Mouse (Mus musculus) midbrain, embryonic 16.5 days (tissue): ENCODE results near the gene Dtx3. TPM values are rescaled to one million over a fixed set of nuclear protein-coding genes. Genes with fewer than 3 reads are reported as not detected.

Experiments used
- ATAC-seq: fragments of 200-750 bp; cut with Nextera tagmentation; 2 replicates; pipeline ENCODE4 v1.8.0; 2017; ENCODE audit warnings: moderate TSS enrichment
- H3K27ac ChIP-seq: fragments of 300-500 bp; sonication (generic); 2 replicates; pipeline ENCODE4 v1.5.1; 2014; ENCODE audit warnings: mild to moderate bottlenecking, low read length, mixed read lengths
- H3K27me3 ChIP-seq: fragments of 300-500 bp; sonication (generic); 2 replicates; pipeline ENCODE4 v1.6.1; 2014; ENCODE audit warnings: low read depth, low read length, mixed read lengths; ENCODE audit not compliant: control insufficient read depth, insufficient read depth
- H3K36me3 ChIP-seq: fragments of 300-500 bp; sonication (generic); 2 replicates; pipeline ENCODE4 v1.6.1; 2014; ENCODE audit warnings: mild to moderate bottlenecking, low read length, moderate library complexity, mixed read lengths; ENCODE audit not compliant: control insufficient read depth, insufficient read depth
- H3K4me1 ChIP-seq: fragments of 300-500 bp; sonication (generic); 2 replicates; pipeline ENCODE4 v1.6.1; 2014; ENCODE audit warnings: mild to moderate bottlenecking, low read length, mixed read lengths; ENCODE audit not compliant: control insufficient read depth, insufficient read depth
- H3K4me2 ChIP-seq: fragments of 300-500 bp; sonication (generic); 2 replicates; pipeline ENCODE4 v1.6.1; 2014; ENCODE audit warnings: mild to moderate bottlenecking, low read length, mixed read lengths
- H3K4me3 ChIP-seq: fragments of 300-500 bp; sonication (generic); 2 replicates; pipeline ENCODE4 v1.5.1; 2014; ENCODE audit warnings: low read depth, mild to moderate bottlenecking, low read length, moderate library complexity, mixed read lengths
- H3K9ac ChIP-seq: fragments of 300-500 bp; sonication (generic); 2 replicates; pipeline ENCODE4 v1.6.1; 2014; ENCODE audit warnings: low read depth, low read length, mixed read lengths
- H3K9me3 ChIP-seq: fragments of 300-500 bp; sonication (generic); replicated peaks from 2 replicates; pipeline ENCODE4 v1.6.1; 2014; ENCODE audit warnings: mild to moderate bottlenecking, low read length, mixed read lengths; ENCODE audit not compliant: control insufficient read depth, poor library complexity, severe bottlenecking
- WGBS: fragments of 180-500 bp; shearing (Covaris S2); extraction: QIAGEN DNeasy Blood & Tissue Kit; methylation state at CpG from one replicate; pipeline ENCODE4 v1.1.7; 2014; 5-methylcytosine and 5-hydroxymethylcytosine counted together
- polyA plus RNA-seq: library from polyadenylated mRNA; unstranded; fragments of >200 nt; fragmentation: Nextera tagmentation; extraction: Ambion mirVana; gene quantifications from 2 replicates; pipeline ENCODE4 v1.2.1, GENCODE M21; 2015

The Dtx3 gene
- polyA plus RNA-seq, 1 experiment from 2014 or later: 255 TPM

DNA sequence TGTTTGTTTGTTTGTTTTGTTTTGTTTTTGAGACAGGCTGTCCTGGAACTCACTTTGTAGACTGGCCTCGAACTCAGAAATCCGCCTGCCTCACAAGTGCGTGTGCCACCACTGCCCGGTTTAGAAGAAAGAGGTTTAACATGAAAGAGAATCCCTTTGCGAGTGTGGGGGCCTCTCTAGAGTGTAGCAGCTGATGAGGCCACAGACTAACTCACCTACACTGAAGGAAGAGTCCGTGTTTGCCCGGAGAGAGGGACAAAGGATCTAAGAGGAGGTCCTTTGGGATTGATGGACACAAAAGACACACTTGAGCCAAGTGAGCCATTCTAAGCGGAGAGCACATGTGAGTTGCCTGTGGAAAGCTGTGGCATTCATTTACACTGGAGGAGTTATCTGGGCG is 18.3 kb downstream of the Dtx3 start:
- H3K9ac ChIP-seq: no peak overlapping the region
- 15% methylated on average over 9 of the region's 9 CpGs for WGBS
- no peak for ATAC-seq
- H3K4me3 ChIP-seq: no peak overlapping the region
- peaks cover 37% of the 10 kb centered on the region for H3K27me3 ChIP-seq
- H3K36me3 ChIP-seq: peaks cover 2% of the 10 kb centered on the region; the same call in 1 of the 2 replicates
- H3K4me2 ChIP-seq: peak overlapping the region; percentile 45; the same call in 1 of the 2 replicates
- H3K9me3 ChIP-seq: no peaks in the 10 kb centered on the region
- H3K4me1 ChIP-seq: peaks cover 11% of the 10 kb centered on the region
- H3K27ac ChIP-seq: no peak overlapping the region

GRCm38 (mm10) chr10:127176756-127177155 is 18.8 kb downstream of the Dtx3 start:
- no peak for ATAC-seq
- peaks cover 11% of the 10 kb centered on the region for H3K4me1 ChIP-seq
- H3K36me3 ChIP-seq: peaks cover 6% of the 10 kb centered on the region; the same call in 1 of the 2 replicates
- H3K27ac ChIP-seq: no peak overlapping the region
- H3K4me3 ChIP-seq: no peak overlapping the region
- peaks cover 41% of the 10 kb centered on the region for H3K27me3 ChIP-seq
- no peak overlapping the region for H3K9ac ChIP-seq
- no peaks in the 10 kb centered on the region for H3K9me3 ChIP-seq
- H3K4me2 ChIP-seq: no peak overlapping the region
- 11% methylated on average over 7 of the region's 7 CpGs for WGBS

DNA sequence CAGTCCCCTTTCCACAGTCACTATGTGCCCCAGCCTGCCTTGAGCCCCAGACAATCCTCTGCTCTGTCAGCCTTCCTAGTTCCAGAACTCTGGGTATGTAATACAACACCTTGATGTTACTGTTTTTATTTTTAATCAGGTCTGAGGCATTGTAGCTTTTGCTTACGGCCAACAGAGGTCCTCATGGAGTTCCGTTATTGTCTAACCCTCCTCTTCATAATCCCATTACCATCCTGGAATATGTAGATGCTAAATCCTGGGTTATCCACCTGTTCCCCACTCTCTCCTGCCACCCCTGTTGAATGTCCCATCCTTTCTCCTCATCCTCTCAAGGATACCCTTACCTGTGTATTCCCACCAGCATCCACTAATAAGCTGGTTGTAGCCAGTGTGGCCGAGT is 19.3 kb downstream of the Dtx3 start:
- H3K4me2 ChIP-seq: no peak overlapping the region
- no peaks in the 10 kb centered on the region for H3K9me3 ChIP-seq
- WGBS: 44% methylated on average over 3 of the region's 3 CpGs
- H3K4me3 ChIP-seq: no peak overlapping the region
- no peak overlapping the region for H3K27ac ChIP-seq
- ATAC-seq: no peak
- H3K36me3 ChIP-seq: peaks cover 10% of the 10 kb centered on the region; the same call in 1 of the 2 replicates
- peaks cover 42% of the 10 kb centered on the region for H3K27me3 ChIP-seq
- H3K9ac ChIP-seq: no peak overlapping the region
- H3K4me1 ChIP-seq: peaks cover 11% of the 10 kb centered on the region

DNA sequence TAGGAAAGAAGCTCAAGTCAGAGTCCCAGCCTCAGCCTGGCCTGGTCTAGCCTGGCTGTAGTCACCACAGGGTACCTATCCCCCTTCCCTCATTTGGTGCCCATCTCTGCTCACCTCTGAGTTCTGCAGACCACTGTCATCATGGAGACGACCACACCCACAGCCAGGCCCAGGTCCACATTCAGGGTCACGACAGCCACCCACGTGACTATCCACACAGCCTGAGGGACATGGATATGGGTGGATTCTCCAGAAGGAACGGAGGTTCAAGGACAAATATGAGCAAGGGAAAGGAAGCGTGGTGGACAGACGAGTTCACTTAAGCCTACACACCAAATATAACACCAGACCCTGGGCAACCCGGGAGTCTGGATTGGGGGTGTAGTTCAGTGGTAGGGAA is 21.4 kb downstream of the Dtx3 start:
- Histone ChIP-seq H3K27ac (no peak overlapping the region), H3K36me3 (peaks cover 10% of the 10 kb centered on the region; the same call in 1 of the 2 replicates), H3K4me2 (no peak overlapping the region), H3K4me3 (no peak overlapping the region), H3K9ac (no peak overlapping the region), H3K27me3 (peaks cover 37% of the 10 kb centered on the region), H3K4me1 (peaks cover 15% of the 10 kb centered on the region), H3K9me3 (no peaks in the 10 kb centered on the region)
- ATAC-seq: no peak
- WGBS: 91% methylated on average over 7 of the region's 7 CpGs

DNA sequence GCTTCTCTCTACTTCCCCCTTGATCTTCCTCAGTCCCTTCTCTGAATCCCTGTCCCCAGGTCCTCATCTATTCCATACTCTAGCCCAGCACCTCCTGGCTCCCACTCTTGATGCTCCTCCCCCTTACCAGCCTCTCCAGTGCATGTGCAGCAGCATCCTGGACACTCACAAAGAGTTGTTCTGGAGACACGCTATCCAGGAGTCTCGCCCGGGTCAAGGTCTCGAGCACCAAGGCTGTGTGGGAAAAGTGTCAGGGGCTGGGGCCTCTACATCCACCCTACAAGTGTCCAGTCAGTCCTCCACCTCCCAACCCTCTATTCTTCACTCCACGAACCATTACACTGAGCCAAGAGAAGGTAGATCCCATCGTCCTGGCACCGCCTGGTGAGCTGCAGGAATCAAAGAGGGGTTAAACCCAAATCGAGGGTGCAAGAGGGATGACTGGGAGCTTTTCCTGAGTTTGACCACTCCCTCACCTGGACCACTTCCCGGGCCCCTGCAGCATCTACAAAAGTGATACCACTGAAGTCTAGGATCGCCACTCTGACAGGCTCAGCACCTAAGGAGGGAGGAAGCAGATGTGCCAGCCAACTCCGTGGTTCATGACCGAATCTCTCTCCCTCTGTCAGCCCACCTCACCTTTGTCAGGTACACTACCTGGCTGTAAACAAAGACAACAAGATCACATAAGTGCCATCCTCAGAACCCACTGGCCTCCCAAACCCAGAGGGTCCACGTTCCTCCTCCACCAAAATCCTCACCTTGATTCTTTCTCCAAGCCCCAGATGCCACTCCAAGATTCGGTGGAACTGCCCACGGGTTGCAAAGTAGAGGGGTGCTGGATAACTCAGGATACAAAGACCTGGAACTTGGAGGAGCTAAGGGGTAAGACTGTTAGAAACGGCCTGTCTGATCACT is 22.1 kb downstream of the Dtx3 start:
- 87% methylated on average over 16 of the region's 16 CpGs for WGBS
- H3K9me3 ChIP-seq: no peaks in the 10 kb centered on the region
- H3K27ac ChIP-seq: no peak overlapping the region
- H3K27me3 ChIP-seq: peaks cover 37% of the 10 kb centered on the region
- H3K9ac ChIP-seq: no peak overlapping the region
- no peak overlapping the region for H3K4me3 ChIP-seq
- no peak overlapping the region for H3K4me2 ChIP-seq
- peaks cover 15% of the 10 kb centered on the region for H3K4me1 ChIP-seq
- H3K36me3 ChIP-seq: peaks cover 10% of the 10 kb centered on the region; the same call in 1 of the 2 replicates
- no peak for ATAC-seq

- peaks cover 21% of the 10 kb centered on the region for H3K4me1 ChIP-seq
- H3K36me3 ChIP-seq: peaks cover 10% of the 10 kb centered on the region; the same call in 1 of the 2 replicates
- H3K4me3 ChIP-seq: no peak overlapping the region
- H3K9me3 ChIP-seq: no peaks in the 10 kb centered on the region
- no peak for ATAC-seq
- no peak overlapping the region for H3K27ac ChIP-seq
- 88% methylated on average over 15 of the region's 15 CpGs for WGBS
- peaks cover 25% of the 10 kb centered on the region for H3K27me3 ChIP-seq
- H3K9ac ChIP-seq: no peak overlapping the region
- H3K4me2 ChIP-seq: no peak overlapping the region
Observed at GRCm38 (mm10) chr10:127171631-127172200, 23.8 kb downstream of the Dtx3 start.

GRCm38 (mm10) chr10:127170837-127171272 is 24.7 kb downstream of the Dtx3 start:
- WGBS: 2% methylated on average over 29 of the region's 29 CpGs
- peaks cover 17% of the 10 kb centered on the region for H3K27me3 ChIP-seq
- H3K9ac ChIP-seq: no peak overlapping the region
- H3K4me2 ChIP-seq: peak overlapping the region; percentile 39
- 0 out of 2 replicates have a peak, but pooled peaks have one; percentile 19 for ATAC-seq
- peaks cover 21% of the 10 kb centered on the region for H3K4me1 ChIP-seq
- H3K4me3 ChIP-seq: peak overlapping the region; percentile 9
- no peaks in the 10 kb centered on the region for H3K9me3 ChIP-seq
- no peak overlapping the region for H3K27ac ChIP-seq
- H3K36me3 ChIP-seq: peaks cover 10% of the 10 kb centered on the region; the same call in 1 of the 2 replicates

GRCm38 (mm10) chr10:127170002-127170401 is 25.5 kb downstream of the Dtx3 start:
- H3K4me3 ChIP-seq: no peak overlapping the region
- 7% methylated on average over 22 of the region's 22 CpGs for WGBS
- H3K4me1 ChIP-seq: peaks cover 21% of the 10 kb centered on the region
- H3K4me2 ChIP-seq: peak overlapping the region; percentile 39
- peaks cover 13% of the 10 kb centered on the region for H3K27me3 ChIP-seq
- no peaks in the 10 kb centered on the region for H3K9me3 ChIP-seq
- H3K36me3 ChIP-seq: peaks cover 10% of the 10 kb centered on the region; the same call in 1 of the 2 replicates
- ATAC-seq: no peak
- no peak overlapping the region for H3K27ac ChIP-seq
- no peak overlapping the region for H3K9ac ChIP-seq
